Mouse (Mus musculus): ENCODE measurements around the gene Gm17606. TPM values are rescaled to one million over a fixed set of nuclear protein-coding genes. Genes with fewer than 3 reads are reported as not detected.
A peak's percentile ranks its signal among the peaks of the same experiment; 100 is the strongest.

The Gm17606 gene
- total RNA-seq, 2 experiments from 2014 or later = not detected

GRCm38 (mm10) chr14:54646455-54646854 lies 5.7 kb downstream of the Gm17606 start:
- Histone ChIP-seq H3K27ac (no peak overlapping the region), H3K4me3 (no peak overlapping the region)
- no peak for TF ChIP-seq CTCF (IDR thresholded peaks at IDR 0.05)
- intact Hi-C loops (cut with DNase I) = no loop called here
- no peak for DNase-seq (ENCODE audit: extremely low spot score in 1 of 2, low spot score in 2 of 2)

- H3K27ac ChIP-seq = no peak overlapping the region
- intact Hi-C loops (cut with DNase I) = no loop called here
- no peak for DNase-seq (ENCODE audit: extremely low spot score in 1 of 2, low spot score in 2 of 2)
- no peak overlapping the region for H3K4me3 ChIP-seq
- peak; percentile 64 for TF ChIP-seq CTCF (IDR thresholded peaks at IDR 0.05)
These were observed 6.3 kb downstream of the Gm17606 start for GRCm38 (mm10) chr14:54646898-54647636.

DNA sequence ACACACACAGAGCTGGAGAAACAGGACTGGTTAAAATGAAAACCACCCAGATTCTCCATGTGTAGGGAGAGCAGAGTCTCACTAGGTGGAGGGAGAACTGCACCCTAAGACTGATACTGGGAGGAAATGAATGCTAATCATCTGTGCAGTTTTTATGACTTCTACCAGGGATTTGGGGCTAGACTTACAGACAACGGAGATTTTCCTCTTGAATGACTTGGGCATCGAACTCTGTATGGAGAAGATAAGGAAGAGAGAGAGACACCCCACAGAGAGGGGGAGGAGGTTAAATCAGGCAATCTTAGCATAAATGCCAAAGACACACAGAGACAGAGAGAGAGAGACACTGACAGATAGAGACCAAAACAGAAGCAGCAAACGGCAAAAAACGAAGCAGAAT lies 7.1 kb downstream of the Gm17606 start:
- intact Hi-C loops (cut with DNase I) = no loop called here
- no peak overlapping the region for H3K27ac ChIP-seq
- TF ChIP-seq CTCF (IDR thresholded peaks at IDR 0.05) = no peak

DNA sequence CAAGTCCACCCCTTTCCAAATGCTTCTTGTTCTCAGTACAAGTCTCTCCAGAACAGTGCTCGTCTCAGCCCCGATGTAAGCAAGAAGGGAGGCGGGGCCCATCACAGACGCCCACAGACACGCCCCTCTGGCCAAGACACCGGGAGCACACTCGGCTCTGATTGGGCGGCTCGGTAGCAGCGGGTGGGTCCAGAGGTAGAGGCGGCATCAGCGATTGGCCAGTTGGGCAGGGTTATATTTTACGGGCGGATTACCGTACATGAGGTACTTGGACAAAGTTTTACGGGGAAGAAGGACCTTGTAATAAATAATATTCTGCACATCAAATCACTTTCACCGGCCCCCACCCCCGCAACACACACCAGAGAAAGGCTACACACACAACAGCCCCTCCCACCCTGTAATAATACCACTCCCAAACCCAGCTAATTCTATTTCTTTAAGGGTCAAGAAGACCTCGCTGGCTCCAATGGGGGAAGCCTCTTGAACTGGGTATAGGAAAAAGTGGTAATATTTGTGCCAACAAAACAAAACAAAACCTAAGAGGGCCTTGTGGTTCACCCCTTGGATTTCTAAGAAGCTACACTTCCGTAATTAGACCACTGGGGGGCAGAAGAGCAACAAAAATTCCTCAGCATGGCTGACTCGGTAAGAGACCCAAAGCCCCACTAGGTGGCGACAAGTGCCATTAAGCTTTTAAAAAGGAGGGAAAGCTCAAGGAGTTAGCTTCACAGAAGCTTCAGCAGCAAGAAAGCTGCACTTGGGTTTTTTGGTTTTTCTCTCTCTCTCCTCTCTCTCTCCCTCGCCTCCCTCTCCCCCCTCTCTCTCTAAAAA lies 10.1 kb downstream of the Gm17606 start:
- DNase-seq (ENCODE audit: extremely low spot score in 1 of 2, low spot score in 2 of 2) = peak; percentile 80 to 82
- Histone ChIP-seq H3K4me3 (no peak overlapping the region), H3K27ac (no peak overlapping the region)
- intact Hi-C loops (cut with DNase I) = loop anchor here (2.0 kb wide), 1 partner anchor 50 kb away; no protein-coding TSS in a partner anchor
- TF ChIP-seq CTCF (IDR thresholded peaks at IDR 0.05) = peak; percentile 95

More for the DNA sequence above, 7.1 kb downstream of the Gm17606 start:
- no peak for DNase-seq (ENCODE audit: extremely low spot score in 1 of 2, low spot score in 2 of 2)
- H3K4me3 ChIP-seq = no peak overlapping the region

DNA sequence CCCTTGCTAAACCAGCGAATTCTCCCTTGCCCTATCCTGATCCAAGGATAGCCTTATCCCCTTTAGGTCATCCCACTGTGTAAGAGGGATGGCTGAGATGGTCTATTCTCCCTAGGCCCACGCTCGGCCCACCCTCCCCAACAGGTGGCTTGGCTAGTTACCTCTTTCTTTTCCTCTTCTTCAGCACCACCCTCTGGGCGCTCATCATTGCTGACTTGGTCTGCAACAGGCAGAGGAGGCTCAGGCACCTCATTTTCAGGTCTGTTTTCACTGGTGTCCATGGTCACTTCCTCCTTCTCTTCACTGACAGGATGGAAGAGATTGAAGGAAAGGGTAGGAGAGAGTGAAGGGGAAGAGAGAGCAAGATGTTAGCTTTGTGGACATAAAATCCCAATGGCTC lies 10.8 kb downstream of the Gm17606 start:
- no peak for TF ChIP-seq CTCF (IDR thresholded peaks at IDR 0.05)
- intact Hi-C loops (cut with DNase I) = loop anchor here (2.0 kb wide), 1 partner anchor 49 kb away; no protein-coding TSS in a partner anchor
- Histone ChIP-seq H3K27ac (no peak overlapping the region), H3K4me3 (no peak overlapping the region)
- DNase-seq (ENCODE audit: extremely low spot score in 1 of 2, low spot score in 2 of 2) = no peak

DNA sequence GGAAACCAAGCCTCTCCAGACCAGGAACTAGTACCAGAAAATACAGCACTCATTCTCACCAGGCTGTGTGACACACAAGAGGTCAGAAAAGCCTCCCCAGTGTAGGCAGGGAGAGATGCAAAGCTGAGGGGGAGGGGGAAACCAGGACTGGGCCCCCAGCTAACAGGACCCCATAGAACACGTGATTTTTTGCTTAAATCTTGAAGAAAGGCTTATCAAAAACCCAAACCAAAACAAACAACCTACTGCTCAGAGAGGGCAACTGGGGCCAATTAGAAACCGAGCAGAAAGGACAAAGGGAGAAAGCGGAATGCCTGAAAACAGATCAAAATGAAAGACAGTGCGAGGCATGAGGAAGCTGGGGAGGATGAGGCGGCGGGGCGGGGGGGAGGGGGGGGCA lies 12.0 kb downstream of the Gm17606 start:
- intact Hi-C loops (cut with DNase I) = loop anchor here (2.0 kb wide), 1 partner anchor 34 kb away; the partner anchor contains the start of genes 1700123O20Rik and Acin1
- H3K4me3 ChIP-seq = peak overlapping the region; percentile 79
- peak overlapping the region; percentile 94 for H3K27ac ChIP-seq
- no peak for TF ChIP-seq CTCF (IDR thresholded peaks at IDR 0.05)
- DNase-seq (ENCODE audit: extremely low spot score in 1 of 2, low spot score in 2 of 2) = no peak

DNA sequence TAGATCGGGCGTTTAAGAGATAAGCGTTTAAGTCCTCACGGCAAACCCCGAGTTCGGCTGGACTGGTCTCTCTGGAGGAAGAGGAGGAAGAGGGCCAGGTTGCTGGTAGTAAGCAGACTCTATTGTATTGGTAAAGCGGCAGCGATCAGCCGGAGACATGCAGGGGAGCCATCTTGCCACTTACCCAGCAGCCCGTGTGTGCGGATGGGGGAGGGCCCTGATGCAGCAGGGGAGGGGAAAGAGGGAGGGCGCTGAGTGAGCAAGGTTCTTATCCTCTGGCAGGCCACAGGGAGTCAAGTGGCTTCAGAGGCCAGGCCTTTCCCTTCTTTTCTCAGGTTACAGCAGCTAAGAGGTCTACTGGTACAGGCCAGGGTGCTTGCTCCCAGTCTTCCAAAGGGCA lies 12.7 kb downstream of the Gm17606 start:
- TF ChIP-seq CTCF (IDR thresholded peaks at IDR 0.05) = no peak; the same call in 1 of the 2 replicates
- Histone ChIP-seq H3K4me3 (peak overlapping the region; percentile 79), H3K27ac (peak overlapping the region; percentile 94)
- intact Hi-C loops (cut with DNase I) = loop anchor here (2.0 kb wide), 1 partner anchor 33 kb away; the partner anchor contains the start of genes 1700123O20Rik and Acin1
- peak; percentile 79 to 82 for DNase-seq (ENCODE audit: extremely low spot score in 1 of 2, low spot score in 2 of 2)

DNA sequence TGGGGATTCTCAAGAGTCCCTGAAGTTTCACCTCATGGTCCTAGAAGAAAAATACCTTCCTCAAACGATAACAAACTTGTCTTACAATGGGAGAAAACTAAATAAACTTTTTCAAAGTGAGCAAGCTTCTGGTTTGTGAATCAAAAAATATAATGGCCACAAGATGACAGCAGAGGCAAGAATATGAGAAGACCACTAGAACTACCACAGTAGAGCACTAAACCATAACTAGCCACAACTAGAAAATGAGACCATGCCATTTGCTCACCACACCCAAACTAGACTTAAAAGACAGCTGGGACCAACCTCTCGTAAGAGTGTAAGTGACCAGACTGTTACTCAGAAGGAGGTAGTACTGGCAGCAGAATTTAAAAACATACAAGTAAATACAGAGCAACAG lies 19.3 kb downstream of the Gm17606 start:
- intact Hi-C loops (cut with DNase I) = no loop called here
- peak; percentile 54 for TF ChIP-seq CTCF (IDR thresholded peaks at IDR 0.05)
- H3K27ac ChIP-seq = no peak overlapping the region
- no peak for DNase-seq (ENCODE audit: extremely low spot score in 1 of 2, low spot score in 2 of 2)
- H3K4me3 ChIP-seq = no peak overlapping the region

DNA sequence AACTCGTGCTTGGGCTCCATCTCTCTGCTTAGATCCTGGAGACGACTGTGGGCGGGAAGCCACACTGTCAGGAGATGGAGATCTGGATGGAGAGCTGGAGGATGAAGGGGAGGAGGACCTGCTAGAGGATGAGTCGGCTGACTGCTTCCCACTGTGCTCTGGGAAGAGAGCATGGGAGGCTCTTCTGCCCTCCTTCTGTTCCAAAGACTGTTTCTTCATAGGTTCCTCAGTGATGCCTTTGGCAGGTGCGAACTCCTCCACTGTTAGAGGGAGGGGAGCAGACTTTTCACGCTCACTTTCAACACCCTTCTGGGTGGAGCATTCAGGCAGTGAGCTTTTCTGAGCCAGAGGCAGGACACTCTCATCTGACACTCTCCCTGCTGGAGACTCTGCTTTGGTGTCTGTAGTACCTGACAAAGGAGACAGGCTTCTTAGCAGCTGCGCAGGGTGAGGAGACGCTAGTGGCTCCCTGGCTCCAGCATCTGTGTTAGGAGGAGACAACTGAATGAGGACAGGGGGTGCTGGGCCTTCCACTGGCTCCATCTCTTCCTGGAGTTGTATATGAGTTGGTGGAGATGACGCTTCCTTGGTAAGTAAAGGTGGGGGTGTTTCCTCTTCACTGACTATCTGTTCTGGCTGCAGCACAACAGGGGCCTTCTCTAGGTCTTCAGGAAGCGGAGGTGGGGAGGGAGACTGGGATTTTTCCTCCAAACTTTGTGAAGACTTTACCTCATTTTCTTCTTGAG lies 23.9 kb downstream of the Gm17606 start:
- intact Hi-C loops (cut with DNase I) = no loop called here
- Histone ChIP-seq H3K27ac (peak overlapping the region; percentile 66; the same call in 1 of the 2 replicates), H3K4me3 (no peak overlapping the region)
- TF ChIP-seq CTCF (IDR thresholded peaks at IDR 0.05) = no peak; the same call in 1 of the 2 replicates
- DNase-seq (ENCODE audit: extremely low spot score in 1 of 2, low spot score in 2 of 2) = peak; percentile 49

DNA sequence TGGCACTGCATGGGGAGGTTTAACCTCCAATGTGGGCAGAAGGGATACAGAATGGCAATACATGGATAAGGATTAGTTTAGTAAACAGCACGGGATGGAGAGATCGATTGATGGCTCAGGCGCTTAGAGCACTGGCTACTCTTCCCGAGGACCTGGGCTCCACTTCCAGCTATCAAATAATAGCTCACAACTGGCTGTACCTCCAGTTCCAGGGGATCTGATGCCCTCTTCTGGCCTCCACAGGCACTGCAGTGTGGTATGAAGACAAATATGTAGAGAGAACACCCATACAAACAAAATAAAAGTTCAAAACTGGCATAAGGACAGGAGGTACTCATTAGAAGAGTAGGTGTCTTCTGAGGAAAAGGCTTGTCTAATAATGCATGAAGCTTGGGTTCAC lies 28.6 kb downstream of the Gm17606 start:
- intact Hi-C loops (cut with DNase I) = no loop called here
- DNase-seq (ENCODE audit: extremely low spot score in 1 of 2, low spot score in 2 of 2) = peak in 1 of 2 experiments; percentile 48
- no peak overlapping the region for H3K27ac ChIP-seq

GRCm38 (mm10) chr14:54674317-54674716 lies 33.6 kb downstream of the Gm17606 start:
- no peak for DNase-seq (ENCODE audit: extremely low spot score in 1 of 2, low spot score in 2 of 2)
- intact Hi-C loops (cut with DNase I) = no loop called here
- no peak overlapping the region for H3K27ac ChIP-seq
- no peak overlapping the region for H3K4me3 ChIP-seq
- TF ChIP-seq CTCF (IDR thresholded peaks at IDR 0.05) = no peak

More for the DNA sequence above, 28.6 kb downstream of the Gm17606 start:
- H3K4me3 ChIP-seq = no peak overlapping the region
- TF ChIP-seq CTCF (IDR thresholded peaks at IDR 0.05) = peak; percentile 79
